Mouse (Mus musculus) limb, embryonic 13.5 days (tissue): Measurements from ENCODE around the gene Rcvrn. TPM values are rescaled to one million over a fixed set of nuclear protein-coding genes. Genes with fewer than 3 reads are reported as not detected.

Experiments used
- ATAC-seq: fragments of 200-750 bp; cut with Nextera tagmentation; 2 replicates; pipeline ENCODE4 v1.8.0; 2017; ENCODE audit warnings: low read depth, moderate number of reproducible peaks, moderate TSS enrichment; ENCODE audit not compliant: low FRiP score
- H3K27ac ChIP-seq: fragments of 300-500 bp; sonication (generic); 2 replicates; pipeline ENCODE4 v1.5.1; 2015; ENCODE audit warnings: inconsistent platforms, mild to moderate bottlenecking, moderate library complexity
- H3K27me3 ChIP-seq: fragments of 300-500 bp; sonication (generic); 2 replicates; pipeline ENCODE4 v1.6.1; 2015; ENCODE audit warnings: mild to moderate bottlenecking, inconsistent platforms
- H3K36me3 ChIP-seq: fragments of 300-500 bp; sonication (generic); 2 replicates; pipeline ENCODE4 v1.6.1; 2015; ENCODE audit warnings: inconsistent platforms, mild to moderate bottlenecking, moderate library complexity
- H3K4me1 ChIP-seq: fragments of 300-500 bp; sonication (generic); 2 replicates; pipeline ENCODE4 v1.6.1; 2015; ENCODE audit warnings: inconsistent platforms
- H3K4me2 ChIP-seq: fragments of 300-500 bp; sonication (generic); replicated peaks from 2 replicates; pipeline ENCODE4 v1.6.1; 2015; ENCODE audit warnings: inconsistent platforms, mild to moderate bottlenecking, moderate library complexity
- H3K4me3 ChIP-seq: fragments of 300-500 bp; sonication (generic); 2 replicates; pipeline ENCODE4 v1.5.1; 2015; ENCODE audit warnings: moderate library complexity, mild to moderate bottlenecking, inconsistent platforms
- H3K9ac ChIP-seq: fragments of 300-500 bp; sonication (generic); 2 replicates; pipeline ENCODE4 v1.6.1; 2015; ENCODE audit warnings: mild to moderate bottlenecking, inconsistent platforms
- H3K9me3 ChIP-seq: fragments of 300-500 bp; sonication (generic); 2 replicates; pipeline ENCODE4 v1.6.1; 2016; ENCODE audit warnings: inconsistent platforms
- WGBS: fragments of 180-500 bp; shearing (Covaris S2); methylation state at CpG from one replicate; pipeline ENCODE4 v1.1.7; 2015; 5-methylcytosine and 5-hydroxymethylcytosine counted together
- polyA plus RNA-seq: library from polyadenylated mRNA; unstranded; fragments of >200 nt; fragmentation: Nextera tagmentation; extraction: Ambion mirVana; gene quantifications from 2 replicates; pipeline ENCODE4 v1.2.1, GENCODE M21; 2015

Gene Rcvrn
- polyA plus RNA-seq, 1 experiment from 2014 or later: not detected

DNA sequence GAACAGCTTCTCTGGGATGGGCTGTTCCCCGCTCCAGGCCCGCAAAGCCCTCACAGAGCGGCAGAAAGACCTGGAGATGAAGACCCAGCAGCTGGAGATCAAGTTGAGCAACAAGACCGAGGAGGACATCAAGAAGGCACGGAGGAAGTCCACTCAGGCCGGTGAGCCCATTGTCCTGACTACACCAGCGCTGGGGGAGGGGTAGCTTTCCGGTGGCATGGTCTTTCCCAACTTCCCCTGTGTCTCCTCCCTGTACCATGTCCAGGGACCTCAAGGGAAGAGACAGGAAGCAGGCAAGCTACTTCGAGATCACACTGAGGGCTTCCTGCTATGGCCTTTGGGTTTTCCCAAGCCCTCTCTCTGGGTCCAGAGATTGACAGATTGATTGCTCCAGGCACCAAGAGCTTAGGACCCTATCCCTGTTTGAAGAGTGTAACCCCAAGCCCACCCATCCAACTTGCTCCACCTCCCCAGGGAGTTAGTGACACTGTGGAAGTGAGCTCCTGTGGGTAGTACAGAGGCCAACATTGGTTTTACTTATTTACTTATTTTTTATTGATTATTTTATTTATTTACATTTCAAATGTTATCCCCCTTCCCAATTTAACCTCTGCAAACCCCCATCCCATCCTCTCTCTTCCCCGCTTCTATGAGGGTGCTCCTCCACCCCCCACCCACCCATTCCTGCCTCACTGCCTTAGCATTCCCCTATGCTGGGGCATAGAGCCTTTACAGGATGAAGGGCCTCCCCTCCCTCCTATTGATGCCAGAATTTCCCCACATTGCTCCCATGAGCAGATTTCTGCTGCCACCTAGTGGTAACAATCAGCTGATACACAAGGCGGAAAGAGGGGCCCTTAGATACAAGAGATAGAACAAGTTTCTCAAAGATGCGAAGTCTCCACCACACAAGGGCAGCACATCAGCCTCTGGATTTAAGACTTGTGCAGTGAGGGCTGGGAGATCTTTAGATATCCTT is 19.3 kb upstream of the Rcvrn start:
- no peaks in the 10 kb centered on the region for H3K4me1 ChIP-seq
- ATAC-seq: peak; percentile 67; the same call in 1 of the 2 replicates

DNA sequence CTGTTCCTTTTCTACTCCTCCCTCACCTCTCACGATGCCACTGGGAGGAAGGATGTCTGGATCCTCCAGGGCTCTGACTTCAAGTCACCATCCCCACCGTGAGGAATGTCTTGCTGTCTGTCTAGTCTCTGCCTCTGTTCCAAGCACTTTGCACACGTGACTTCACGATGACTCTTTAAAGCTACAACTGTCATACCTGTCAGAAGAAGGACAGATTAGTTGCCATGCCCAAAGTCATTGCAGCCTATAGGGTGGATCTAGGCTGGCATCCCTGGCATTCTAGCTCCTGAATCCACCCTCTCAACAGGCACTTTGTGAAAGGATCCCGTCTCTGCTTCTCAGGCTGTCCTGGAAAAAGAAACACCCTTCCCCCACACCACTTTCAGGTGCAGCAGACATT is 15.8 kb upstream of the Rcvrn start:
- no peaks in the 10 kb centered on the region for H3K27me3 ChIP-seq
- H3K4me3 ChIP-seq: no peak overlapping the region
- no peak overlapping the region for H3K9ac ChIP-seq
- H3K4me1 ChIP-seq: no peaks in the 10 kb centered on the region
- no peaks in the 10 kb centered on the region for H3K9me3 ChIP-seq
- no peak for ATAC-seq
- H3K36me3 ChIP-seq: no peaks in the 10 kb centered on the region
- H3K27ac ChIP-seq: no peak overlapping the region
- no peak overlapping the region for H3K4me2 ChIP-seq
- WGBS: 69% methylated on average over 5 of the region's 5 CpGs

More for the DNA sequence above, 19.3 kb upstream of the Rcvrn start:
- H3K27me3 ChIP-seq: no peaks in the 10 kb centered on the region
- H3K4me3 ChIP-seq: no peak overlapping the region
- no peak overlapping the region for H3K9ac ChIP-seq
- no peaks in the 10 kb centered on the region for H3K36me3 ChIP-seq
- no peaks in the 10 kb centered on the region for H3K9me3 ChIP-seq
- no peak overlapping the region for H3K4me2 ChIP-seq
- 61% methylated on average over 12 of the region's 12 CpGs for WGBS
- no peak overlapping the region for H3K27ac ChIP-seq

- WGBS: 82% methylated on average over 2 of the region's 2 CpGs
- no peak overlapping the region for H3K27ac ChIP-seq
- no peaks in the 10 kb centered on the region for H3K27me3 ChIP-seq
- no peak for ATAC-seq
- H3K9ac ChIP-seq: no peak overlapping the region
- H3K36me3 ChIP-seq: no peaks in the 10 kb centered on the region
- H3K4me3 ChIP-seq: no peak overlapping the region
- no peak overlapping the region for H3K4me2 ChIP-seq
- H3K9me3 ChIP-seq: no peaks in the 10 kb centered on the region
- no peaks in the 10 kb centered on the region for H3K4me1 ChIP-seq
Measured at GRCm38 (mm10) chr11:67679930-67680329, 15.2 kb upstream of the Rcvrn start.

- WGBS: 74% methylated on average over 3 of the region's 3 CpGs
- no peak overlapping the region for H3K4me2 ChIP-seq
- no peaks in the 10 kb centered on the region for H3K4me1 ChIP-seq
- H3K27ac ChIP-seq: no peak overlapping the region
- no peak overlapping the region for H3K9ac ChIP-seq
- H3K36me3 ChIP-seq: no peaks in the 10 kb centered on the region
- H3K4me3 ChIP-seq: no peak overlapping the region
- no peaks in the 10 kb centered on the region for H3K9me3 ChIP-seq
- no peak for ATAC-seq
- H3K27me3 ChIP-seq: no peaks in the 10 kb centered on the region
Measured at GRCm38 (mm10) chr11:67681871-67682270, 13.3 kb upstream of the Rcvrn start.

GRCm38 (mm10) chr11:67686109-67686508 is 9.0 kb upstream of the Rcvrn start:
- WGBS: 80% methylated on average over 2 of the region's 2 CpGs
- no peaks in the 10 kb centered on the region for H3K9me3 ChIP-seq
- H3K27me3 ChIP-seq: no peaks in the 10 kb centered on the region
- no peak for ATAC-seq
- H3K4me3 ChIP-seq: no peak overlapping the region
- no peaks in the 10 kb centered on the region for H3K4me1 ChIP-seq
- no peak overlapping the region for H3K9ac ChIP-seq
- no peaks in the 10 kb centered on the region for H3K36me3 ChIP-seq
- no peak overlapping the region for H3K4me2 ChIP-seq
- H3K27ac ChIP-seq: no peak overlapping the region

GRCm38 (mm10) chr11:67712976-67713375 is 17.9 kb downstream of the Rcvrn start:
- H3K9ac ChIP-seq: no peak overlapping the region
- H3K27ac ChIP-seq: no peak overlapping the region
- H3K9me3 ChIP-seq: no peaks in the 10 kb centered on the region
- no peaks in the 10 kb centered on the region for H3K4me1 ChIP-seq
- H3K27me3 ChIP-seq: no peaks in the 10 kb centered on the region
- no peaks in the 10 kb centered on the region for H3K36me3 ChIP-seq
- 88% methylated on average over 4 of the region's 4 CpGs for WGBS
- no peak overlapping the region for H3K4me3 ChIP-seq
- ATAC-seq: no peak
- no peak overlapping the region for H3K4me2 ChIP-seq

DNA sequence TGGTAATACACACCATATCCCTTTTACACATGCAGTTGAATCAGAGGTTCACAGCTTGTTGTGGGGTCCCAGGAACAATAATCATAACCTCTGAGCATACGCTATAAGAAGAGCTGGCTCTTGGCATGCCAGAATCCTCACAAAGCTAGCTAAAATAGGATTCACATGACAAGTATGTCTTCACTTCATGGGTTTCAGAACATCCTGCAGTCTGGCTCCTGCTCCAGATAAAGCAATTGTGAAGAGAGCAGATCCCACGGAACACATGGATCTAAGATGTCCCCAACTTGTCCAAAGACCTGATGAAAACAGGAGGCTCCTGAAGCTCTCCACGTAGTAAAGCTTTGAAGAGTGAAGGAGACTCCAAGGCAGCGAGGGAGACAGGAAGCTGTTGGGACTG is 20.3 kb downstream of the Rcvrn start:
- no peak for ATAC-seq
- Histone ChIP-seq H3K4me2 (no peak overlapping the region), H3K36me3 (no peaks in the 10 kb centered on the region), H3K4me1 (no peaks in the 10 kb centered on the region), H3K9ac (no peak overlapping the region), H3K27me3 (no peaks in the 10 kb centered on the region), H3K9me3 (no peaks in the 10 kb centered on the region), H3K4me3 (no peak overlapping the region), H3K27ac (no peak overlapping the region)
- WGBS: 88% methylated on average over 4 of the region's 4 CpGs

DNA sequence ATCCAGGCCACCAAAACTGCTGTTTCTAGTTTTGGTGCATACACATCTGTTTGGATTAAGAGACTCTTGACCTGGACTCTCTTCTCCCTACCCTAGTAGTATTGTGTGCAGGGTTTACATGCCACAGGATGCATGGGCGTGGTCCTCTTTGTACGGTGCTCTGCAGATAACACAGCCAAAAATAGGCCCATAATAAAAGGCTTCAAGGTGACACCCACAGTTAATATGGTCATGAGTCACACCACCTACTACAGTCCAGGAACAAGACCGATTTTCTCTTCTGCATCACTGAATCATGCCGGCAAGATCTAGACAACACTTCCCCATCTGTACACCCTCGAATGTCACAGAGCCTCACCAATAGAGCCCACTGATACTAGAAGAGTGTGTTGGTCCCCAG is 26.4 kb downstream of the Rcvrn start:
- no peak overlapping the region for H3K27ac ChIP-seq
- H3K4me3 ChIP-seq: no peak overlapping the region
- no peaks in the 10 kb centered on the region for H3K36me3 ChIP-seq
- H3K4me2 ChIP-seq: no peak overlapping the region
- no peaks in the 10 kb centered on the region for H3K27me3 ChIP-seq
- H3K9me3 ChIP-seq: no peaks in the 10 kb centered on the region
- H3K9ac ChIP-seq: no peak overlapping the region
- no peak for ATAC-seq
- WGBS: 95% methylated on average over 5 of the region's 5 CpGs
- no peaks in the 10 kb centered on the region for H3K4me1 ChIP-seq

DNA sequence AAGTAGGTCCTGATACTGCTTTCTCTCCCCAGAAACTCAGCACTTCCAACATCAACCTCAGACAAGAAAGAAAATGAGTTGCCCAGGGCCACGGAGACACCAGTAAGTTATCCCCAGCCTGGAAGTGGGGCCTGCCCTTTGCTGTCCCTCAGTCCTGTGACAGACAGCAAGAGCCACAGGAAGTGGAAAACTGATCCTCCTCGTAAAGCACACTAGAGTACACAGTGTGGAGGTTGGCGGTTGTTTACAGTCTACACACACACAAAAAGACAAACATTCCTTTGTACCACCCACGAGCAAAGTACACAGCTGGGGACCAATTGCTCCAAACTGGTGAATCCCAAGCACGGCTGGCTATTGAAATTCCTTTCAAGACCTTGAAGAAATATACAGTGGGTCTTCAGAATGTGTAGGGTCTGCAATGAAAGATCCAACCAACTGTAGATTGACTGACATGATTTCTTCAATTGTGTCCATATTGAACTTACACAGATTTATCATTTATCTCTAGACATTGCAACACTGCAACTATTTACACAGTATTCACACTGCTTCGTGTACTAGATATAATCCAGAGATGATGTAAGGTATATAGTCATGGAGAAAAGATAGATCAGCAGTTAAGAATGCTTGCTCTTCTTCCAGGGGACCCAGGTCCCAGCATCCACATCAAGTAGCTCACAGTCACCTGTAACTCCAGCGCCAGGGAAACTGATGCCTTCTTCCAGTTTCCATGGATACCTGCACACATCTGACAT is 27.5 kb downstream of the Rcvrn start:
- Histone ChIP-seq H3K9ac (no peak overlapping the region), H3K4me2 (no peak overlapping the region), H3K27me3 (no peaks in the 10 kb centered on the region), H3K9me3 (no peaks in the 10 kb centered on the region), H3K4me1 (no peaks in the 10 kb centered on the region; the same call in 1 of the 2 replicates), H3K27ac (no peak overlapping the region), H3K4me3 (no peak overlapping the region), H3K36me3 (no peaks in the 10 kb centered on the region)
- 61% methylated on average over 7 of the region's 7 CpGs for WGBS
- ATAC-seq: no peak

DNA sequence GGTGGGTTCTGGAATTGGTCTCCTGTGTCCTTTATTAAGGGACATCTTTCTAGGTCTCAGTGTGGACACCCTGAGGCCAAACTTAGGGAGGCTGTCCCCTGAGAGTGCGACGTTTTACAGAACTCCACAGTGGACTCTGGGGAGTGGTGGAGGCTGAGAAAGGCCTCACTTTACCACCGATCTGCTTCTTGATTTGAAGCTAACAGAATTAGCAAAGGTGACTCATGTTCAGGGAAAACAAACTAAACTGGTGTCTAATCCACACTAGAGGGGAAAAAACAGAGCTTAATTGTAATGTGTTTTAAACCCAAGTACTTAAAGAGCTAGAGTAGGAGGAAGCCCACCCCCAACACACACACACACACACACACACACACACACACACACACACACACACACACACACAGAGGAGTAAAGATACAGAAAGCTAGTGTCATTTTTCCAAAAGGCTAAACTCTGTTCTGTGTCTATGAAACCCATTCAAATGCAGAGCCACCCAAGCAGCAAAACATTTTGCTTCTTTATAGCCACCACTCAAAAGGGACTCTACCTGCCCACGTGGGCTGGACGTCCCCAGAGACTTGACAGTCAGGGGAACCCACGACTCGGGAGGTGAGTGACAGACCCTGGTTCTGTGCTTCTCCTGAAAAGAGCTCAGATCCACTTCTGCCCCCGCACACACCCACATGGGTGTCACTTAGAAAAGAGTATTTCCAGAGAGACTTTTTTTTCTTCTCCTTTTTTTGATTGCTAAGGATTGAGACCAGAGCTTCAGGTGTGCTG is 28.3 kb downstream of the Rcvrn start:
- H3K4me3 ChIP-seq: no peak overlapping the region
- H3K27me3 ChIP-seq: no peaks in the 10 kb centered on the region
- H3K9me3 ChIP-seq: no peaks in the 10 kb centered on the region
- WGBS: 69% methylated on average over 8 of the region's 8 CpGs
- no peak overlapping the region for H3K9ac ChIP-seq
- no peak overlapping the region for H3K27ac ChIP-seq
- H3K4me1 ChIP-seq: no peaks in the 10 kb centered on the region; the same call in 1 of the 2 replicates
- no peak for ATAC-seq
- H3K36me3 ChIP-seq: no peaks in the 10 kb centered on the region
- H3K4me2 ChIP-seq: no peak overlapping the region

DNA sequence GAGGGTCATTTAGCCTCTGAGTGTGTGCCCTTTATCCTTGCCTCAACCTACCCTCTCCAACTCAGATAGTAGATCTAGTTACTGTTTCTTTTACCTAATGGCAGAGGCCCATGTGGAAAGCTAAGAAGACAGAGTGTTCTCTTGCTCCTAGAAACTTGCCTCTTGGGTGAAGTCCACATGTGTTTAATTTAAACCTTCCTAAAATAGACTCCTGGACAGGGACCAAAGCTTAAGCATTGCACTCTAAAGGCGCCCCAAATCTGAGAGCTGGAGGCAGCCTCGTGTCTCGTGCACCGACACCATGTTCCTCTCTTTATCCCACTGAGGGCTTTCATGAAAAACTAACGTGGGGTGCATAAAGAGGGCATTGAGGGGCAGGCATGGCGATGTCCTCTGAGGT is 32.0 kb downstream of the Rcvrn start:
- H3K9me3 ChIP-seq: no peaks in the 10 kb centered on the region
- no peaks in the 10 kb centered on the region for H3K27me3 ChIP-seq
- no peak overlapping the region for H3K4me2 ChIP-seq
- H3K4me3 ChIP-seq: no peak overlapping the region
- no peaks in the 10 kb centered on the region; the same call in 1 of the 2 replicates for H3K4me1 ChIP-seq
- no peak for ATAC-seq
- 68% methylated on average over 6 of the region's 6 CpGs for WGBS
- H3K36me3 ChIP-seq: no peaks in the 10 kb centered on the region
- no peak overlapping the region for H3K27ac ChIP-seq
- no peak overlapping the region for H3K9ac ChIP-seq

DNA sequence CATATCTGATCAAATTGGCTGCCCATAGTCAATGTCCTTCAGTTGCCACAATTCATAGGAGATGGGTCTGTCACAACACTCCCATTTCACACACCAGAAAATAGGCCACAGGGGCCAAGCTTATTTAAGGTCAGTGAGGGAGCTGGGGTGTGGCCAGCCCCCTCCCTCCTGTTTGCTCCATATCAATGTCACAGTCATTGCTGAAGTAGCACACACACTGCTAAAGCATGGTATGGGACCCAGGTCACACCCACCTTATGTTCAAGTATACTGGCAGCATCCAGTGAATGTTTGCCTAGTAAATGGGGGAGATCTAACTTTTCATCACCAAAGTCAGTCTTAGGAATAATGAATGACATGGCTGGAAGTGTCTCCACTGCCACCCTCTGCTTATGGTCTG is 33.6 kb downstream of the Rcvrn start:
- H3K9me3 ChIP-seq: no peaks in the 10 kb centered on the region
- H3K27me3 ChIP-seq: no peaks in the 10 kb centered on the region
- H3K4me2 ChIP-seq: no peak overlapping the region
- no peaks in the 10 kb centered on the region; the same call in 1 of the 2 replicates for H3K4me1 ChIP-seq
- H3K9ac ChIP-seq: no peak overlapping the region
- no peaks in the 10 kb centered on the region for H3K36me3 ChIP-seq
- ATAC-seq: no peak
- H3K27ac ChIP-seq: no peak overlapping the region
- H3K4me3 ChIP-seq: no peak overlapping the region
